Mouse (Mus musculus) thymus, postnatal 10 days (tissue): Measurements from ENCODE around the gene Ifnar2.

ENCODE experiments used
- DNase-seq, 2 experiments: peaks; one replicate each; pipeline ENCODE4 v3.0.0; 2021; ENCODE audit warnings: low spot score in 2 of 2

Ifnar2 gene

DNA sequence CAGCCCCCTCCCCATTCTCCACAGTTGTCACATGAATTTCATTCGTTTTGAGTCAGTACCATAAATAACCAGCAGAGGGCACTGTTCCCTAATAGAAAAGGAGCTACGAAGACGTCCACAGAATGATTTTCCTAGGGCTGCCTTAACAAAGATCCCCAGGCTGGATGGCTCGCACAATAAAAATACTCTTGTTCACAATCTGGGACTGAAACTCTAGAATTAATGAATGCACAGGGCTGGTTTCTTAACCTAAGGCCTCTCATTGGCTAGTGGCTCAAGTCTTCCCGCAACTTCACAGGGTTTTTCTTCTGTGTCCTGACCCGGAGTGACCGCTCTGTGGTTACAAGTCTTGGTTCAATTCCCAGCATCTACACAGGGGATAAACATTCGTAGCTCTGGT, 14.0 kb upstream of the Ifnar2 start:
- peak; percentile 29 to 85 for DNase-seq

DNA sequence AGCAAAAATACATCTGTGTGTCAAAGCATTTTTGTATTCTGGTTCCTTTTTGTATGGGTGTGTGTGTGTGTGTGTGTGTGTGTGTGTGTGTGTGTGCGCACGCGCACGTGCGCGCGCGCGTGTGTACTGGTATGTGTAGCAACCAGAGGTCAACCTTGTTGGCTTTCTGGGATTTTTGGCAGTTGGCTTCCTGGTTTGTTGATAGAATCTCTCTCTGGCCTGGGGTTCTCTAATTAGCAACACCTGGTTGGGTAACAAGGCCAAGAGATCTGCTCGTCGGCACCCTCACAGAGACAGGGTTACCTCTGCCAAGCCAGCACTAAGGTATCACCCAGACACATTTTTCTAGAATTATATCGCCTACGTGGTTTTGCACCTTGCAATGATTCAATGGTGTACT, 13.1 kb upstream of the Ifnar2 start:
- no peak for DNase-seq

DNA sequence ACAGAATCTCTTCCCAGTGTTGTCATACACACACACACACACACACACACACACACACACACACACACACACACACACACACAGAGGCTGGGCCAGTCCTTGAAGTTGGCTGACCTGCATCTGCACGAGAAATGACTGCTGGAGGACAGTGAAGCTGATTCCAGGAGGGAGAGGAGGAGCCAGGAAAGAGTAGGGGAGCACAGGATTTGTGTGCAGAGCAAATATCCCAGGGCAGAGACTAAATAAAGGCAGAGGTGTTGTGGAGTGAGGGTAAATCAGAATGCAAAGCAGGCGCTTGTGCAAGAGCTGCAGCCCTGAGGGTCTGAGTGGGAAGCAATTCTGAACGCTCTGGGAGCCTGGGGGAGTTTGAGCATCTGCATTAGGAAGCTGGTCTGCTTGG, 12.4 kb upstream of the Ifnar2 start:
- DNase-seq = no peak

DNA sequence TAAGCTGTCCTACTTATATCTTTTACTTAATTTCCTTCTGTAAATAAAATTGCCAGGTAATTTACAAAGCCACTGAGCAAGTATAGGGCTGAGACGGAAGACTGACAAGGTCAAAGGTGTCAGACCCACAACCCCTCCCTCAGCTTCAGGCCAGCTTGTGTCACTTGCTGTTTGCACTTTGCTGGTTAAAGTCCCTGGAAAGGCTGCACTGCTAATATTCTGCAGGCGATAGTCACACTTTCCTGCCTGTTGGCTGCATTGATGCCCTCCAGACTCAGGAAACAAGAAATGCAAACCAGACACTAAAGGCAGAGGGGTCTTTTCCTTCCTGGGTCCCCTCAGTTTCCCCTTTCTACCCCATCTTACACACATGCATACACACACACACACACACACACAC, 10.6 kb upstream of the Ifnar2 start:
- no peak for DNase-seq

DNA sequence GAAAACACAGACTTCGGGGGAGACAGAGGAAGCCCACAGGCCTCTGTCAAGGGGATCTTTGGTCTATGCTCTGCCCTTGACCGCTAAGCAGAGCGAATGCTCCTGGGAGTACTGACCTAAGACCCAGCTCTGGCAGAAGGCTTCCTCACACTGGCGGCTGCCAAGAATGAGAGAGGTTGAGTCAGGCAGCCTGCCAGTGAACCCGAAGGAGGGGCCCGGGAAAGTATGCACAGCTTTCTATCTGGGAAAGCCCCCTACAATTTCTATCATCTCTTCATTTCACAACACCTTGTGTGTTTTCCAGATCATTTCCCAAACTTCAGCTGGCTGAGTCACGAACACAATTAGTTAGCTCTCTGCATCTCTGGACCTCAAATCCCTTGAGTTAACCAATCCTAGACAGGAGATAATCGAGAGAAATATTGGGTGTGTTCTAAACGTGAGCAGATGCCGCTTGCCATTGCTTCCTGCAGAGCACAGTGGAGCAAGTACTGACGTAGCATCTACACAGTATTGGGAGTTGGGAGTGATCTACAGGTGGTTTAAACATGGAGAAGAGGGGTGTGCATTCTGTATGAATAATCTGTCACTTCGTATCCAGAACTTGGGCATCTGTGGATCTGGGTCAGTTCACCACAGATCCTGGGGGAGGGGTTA, 9.8 kb upstream of the Ifnar2 start:
- DNase-seq = no peak

DNA sequence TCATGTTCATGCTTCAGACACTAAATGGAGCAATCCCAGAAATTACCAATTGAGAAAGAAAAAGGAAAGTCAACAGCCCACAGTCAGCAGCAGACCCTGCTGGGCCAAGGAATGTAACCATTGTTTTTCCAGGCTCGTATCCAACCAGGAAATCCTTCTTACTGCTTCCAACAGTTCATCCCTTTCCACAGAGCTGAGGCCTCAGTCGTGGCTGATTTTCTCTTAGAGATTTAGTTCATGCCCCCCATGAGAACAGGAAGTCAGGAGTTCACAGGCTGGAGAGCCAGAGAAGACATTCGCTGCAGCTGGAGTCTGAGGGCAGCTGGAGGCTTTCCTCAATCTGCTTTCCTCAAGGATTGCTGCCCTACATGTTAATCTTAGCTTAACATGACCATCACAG, 9.1 kb upstream of the Ifnar2 start:
- no peak for DNase-seq

DNA sequence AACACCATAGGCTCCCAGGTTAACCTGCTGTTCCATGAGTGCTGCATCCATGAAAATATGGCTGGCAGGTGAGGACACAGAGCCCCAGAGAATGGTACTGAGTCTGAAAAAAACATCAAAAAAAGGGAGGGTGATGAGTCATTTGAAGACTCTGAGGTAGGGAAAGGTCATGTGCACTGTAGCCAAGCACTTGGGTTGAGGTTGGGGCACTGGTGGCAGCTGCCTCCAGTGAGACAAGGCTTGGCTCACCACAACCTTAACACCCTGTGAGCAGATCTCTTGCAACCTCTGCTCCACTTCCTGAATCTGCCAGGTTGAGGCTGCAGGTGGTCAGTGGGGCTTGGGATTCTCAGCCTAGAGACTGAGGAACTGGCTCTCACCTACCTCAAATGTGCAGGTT, 6.0 kb upstream of the Ifnar2 start:
- peak; percentile 50 to 57 for DNase-seq

DNA sequence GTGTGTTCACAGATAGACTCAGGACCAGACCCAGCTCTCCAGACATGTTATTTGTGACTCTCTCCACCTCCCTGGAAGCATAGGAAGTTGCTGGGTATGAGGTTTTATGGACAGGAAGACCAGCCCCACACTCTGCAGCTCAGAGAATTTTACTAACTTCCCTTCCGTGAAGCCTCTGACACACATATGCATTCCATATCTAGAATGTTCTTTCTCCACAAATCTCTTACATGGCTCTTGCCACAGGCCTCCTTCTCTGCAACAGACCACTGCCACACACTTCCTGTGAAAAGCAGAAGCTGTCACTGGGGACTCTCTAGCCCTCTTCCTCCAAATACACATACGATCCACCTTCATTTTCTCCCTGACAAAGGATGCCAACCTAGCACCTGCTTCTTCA, 5.5 kb upstream of the Ifnar2 start:
- DNase-seq = no peak

DNA sequence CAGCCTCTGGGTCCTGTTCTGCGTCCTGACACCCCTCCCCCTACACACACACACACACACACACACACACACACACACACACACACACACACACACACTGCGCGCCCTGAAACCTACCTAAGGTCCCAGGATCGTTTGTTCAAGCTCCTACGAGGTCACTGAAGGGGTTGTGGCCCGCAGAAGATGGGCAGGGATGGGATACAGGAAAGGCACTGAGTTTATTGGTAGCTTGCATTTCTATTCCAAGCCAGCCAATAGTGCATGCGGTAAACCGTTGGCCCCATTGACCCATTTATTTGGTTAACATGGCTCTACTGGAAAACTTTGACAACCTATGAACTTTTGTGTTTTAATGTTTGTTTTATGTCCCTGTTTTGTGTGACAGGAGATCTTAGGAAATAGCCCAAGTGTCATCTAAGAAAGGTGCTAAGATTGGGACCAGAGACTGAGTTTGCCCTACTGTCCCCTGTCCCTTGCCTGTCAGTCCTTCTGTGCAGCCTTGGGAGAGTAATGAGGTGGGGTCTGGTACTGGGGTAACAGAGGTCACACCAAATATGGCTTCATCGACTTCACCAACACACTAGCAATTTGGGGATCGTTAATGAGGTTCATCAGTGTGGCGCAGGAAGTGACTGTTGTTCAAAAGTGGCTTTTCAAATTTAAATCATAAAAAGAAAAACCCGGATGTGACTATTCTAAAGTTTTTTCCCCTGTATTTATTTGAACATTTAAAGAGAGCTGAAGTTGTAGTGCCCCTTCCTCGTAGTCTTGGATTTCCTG, 1.1 kb downstream of the Ifnar2 start:
- DNase-seq = no peak

DNA sequence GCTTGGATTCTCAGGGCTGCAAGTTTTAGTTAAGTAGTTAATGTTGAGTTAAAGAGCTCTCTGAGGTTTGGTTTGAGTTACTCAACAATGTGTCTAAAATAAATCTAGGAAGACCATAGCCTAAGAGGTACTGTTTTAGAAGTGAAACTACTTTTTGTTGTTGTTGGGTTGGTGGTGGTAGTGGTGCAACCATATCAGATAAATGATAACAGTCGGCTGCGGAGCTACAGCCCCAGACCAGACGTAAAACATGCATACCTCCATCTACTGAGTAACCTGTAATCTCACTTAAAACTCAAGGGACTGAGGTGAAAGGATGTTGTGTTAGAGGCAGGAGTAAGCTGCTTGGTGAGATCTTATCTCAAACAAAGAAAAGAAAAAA, 1.7 kb downstream of the Ifnar2 start:
- no peak for DNase-seq

DNA sequence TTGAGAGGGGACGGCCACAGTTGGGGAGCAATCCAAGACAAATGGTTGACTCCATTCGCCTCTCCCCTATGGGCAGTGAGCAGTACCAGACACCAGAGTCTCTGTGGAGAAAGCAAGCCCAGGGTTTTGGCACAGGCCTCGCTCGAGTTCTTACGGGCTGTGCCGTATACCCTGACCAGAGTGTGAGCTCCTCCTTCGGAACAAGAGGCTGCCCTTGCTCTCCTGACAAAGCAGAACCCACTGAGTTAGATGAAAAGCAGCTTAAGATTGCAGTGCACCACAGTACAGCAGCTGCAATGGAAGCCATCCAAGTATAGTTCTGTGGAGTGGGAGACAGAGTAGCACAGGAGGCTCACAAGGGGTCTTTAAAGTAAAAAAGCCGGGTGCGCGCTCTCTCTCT, 4.1 kb downstream of the Ifnar2 start:
- DNase-seq = no peak

DNA sequence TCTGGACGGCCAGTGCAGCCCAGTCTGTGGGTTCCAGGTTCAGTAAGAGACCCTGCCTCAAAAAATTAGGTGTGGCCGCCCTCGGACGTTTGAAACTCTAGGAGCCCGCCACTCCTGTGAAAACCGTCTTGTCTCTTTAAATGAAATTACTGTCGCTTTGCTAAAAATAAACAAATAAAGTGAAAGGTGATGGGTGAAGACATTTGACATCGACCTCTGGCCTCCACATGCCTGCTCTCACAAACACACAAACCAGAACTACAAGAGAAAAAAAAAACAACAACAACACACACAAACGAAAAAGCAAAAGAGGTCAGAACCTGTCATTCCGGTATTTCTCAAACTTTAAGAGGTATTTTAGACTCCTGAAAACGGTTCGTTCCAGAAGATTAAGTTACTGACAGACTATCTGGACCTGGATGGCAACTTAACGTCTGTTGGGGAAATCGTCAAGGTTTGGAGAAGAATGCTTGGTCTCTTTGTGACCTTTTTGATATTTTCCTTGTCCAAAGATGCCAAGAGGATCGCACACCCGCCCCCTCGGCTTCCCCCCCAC, 5.9 kb downstream of the Ifnar2 start:
- DNase-seq = no peak

DNA sequence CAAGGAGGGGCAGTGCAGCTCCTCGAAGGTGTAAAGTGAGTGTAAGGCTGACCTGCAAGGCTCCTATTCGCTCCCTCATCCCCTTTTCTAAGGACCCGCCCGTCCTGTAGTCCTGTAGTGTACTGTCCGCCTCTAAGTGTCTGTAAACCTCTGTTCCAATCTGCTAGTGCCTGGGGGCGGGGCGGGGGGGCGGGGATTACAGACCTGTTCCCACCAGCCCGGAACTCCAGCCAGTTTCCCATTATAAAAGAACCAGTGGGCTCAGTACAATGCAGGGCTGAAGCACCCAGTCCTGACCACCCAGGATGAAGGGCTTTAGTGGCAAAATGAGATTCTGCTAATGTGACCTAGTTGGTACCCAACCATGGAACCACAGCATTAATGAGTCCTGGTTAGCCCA, 6.4 kb downstream of the Ifnar2 start:
- no peak for DNase-seq

DNA sequence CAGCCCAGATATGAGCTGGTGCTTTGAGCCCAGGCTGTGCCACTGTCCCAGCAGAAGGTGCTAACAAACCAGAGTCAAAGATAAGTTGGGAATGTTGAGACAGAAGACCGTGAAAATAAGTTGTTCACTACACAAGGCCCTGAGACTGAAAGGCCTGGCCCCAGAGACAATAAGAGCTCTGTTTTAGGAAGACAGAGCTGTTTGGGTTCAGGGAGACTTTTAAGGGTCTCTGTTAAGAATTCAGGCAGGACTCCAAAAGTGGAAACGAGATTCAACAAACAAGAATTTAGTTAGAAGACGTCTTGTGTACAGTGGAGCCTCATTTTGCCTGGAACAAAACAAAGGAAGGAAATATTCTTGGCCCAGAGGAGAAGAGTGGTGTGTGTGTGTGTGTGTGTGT, 6.8 kb downstream of the Ifnar2 start:
- no peak for DNase-seq

DNA sequence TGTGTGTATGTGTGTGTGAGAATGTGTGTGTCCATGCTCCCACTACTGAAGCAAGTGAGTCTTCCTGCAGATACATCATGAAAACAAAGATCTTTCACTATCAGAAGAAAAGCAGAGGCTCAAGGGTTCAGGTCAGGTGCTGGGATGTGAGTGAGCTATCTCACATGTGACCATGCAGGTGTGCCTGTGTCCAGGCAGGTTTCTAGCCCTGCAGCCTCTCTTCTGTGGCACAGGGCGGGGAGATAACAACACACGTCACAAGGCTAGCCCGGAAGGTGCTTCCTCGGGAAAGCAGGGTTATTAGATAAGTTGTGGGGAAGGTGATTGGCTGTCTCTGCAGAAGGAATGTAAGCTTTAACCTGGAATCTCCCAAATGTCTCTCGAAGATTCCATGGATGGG, 7.6 kb downstream of the Ifnar2 start:
- no peak for DNase-seq

DNA sequence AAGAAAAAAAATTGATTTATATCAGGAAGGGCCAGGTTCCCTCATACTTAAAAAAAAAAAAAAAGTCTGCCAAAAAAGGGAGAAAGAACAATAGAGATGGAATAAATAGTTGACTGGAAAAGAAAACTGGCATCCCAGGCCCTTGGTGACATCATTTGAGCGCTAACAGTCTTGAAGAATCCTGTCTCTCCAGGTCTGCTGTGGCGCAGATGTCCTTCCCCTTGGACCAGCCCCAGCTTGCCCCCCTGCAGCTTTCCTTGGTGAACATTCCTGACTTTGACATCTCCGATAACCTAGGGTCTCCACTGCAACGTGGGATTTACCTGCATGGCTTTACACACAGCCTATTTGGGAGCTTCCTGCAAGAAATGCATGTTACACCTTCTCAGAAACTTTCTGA, 9.0 kb downstream of the Ifnar2 start:
- DNase-seq = no peak

DNA sequence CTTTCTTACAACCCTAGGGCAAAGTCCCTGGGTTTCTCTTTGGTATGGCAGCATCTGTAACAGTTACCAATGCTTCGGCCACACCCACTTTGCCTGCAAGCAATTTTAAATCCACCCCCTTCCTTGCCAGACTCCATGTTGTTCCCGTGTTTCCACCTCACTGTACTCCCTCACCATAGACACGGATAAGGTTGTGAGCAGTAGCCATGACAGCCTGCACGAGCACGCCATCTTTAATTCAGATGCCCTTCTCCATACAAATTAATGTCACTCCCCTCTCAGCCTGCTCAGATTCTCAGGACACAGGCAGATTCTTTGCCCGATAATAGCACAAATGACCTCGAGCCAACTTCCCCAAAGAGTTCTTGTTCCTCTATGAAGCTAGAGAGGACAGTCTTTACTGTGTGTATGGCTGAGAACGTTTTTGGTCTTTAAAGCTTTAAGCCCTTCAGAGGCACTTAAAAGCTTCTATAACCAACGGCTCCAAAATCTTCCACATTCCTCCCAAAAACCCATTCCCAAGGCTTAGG, 9.7 kb downstream of the Ifnar2 start:
- DNase-seq = no peak

DNA sequence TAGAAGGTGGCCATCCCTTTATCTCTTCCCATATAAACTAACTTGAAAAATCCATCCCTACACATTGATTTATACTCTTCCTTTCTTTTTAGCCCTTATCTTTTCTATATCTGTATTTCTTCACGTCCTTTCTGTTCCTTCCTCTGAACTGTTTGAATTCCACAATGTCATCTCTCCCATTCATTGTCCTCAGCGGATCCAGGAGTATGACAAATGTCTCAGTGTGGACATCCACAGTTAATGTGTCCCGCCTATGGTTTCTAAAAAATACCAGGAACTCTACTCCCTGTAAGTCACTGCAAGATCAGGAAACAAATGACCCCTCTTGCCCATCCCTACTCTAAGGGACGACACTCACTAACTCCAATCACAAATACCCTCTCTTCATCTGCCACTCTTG, 11.6 kb downstream of the Ifnar2 start:
- no peak for DNase-seq

DNA sequence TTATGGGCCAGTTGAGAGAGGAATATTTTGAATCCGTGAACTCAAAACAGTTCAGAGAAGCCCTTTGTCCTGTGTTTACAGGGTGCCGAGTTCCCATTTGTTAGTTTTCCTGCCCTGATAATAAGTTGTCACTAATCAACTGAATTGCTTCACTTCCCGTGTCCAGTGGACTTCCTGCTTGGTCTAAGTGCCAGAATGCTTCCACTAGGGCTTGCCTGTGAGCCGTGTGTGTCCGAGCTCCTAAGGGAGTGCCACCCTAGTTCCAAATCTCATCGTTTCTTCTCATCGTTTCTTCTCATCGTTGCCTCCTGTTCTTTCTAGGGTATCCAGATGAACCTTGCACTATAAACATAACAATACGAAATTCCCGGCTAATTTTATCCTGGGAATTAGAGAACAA, 13.0 kb downstream of the Ifnar2 start:
- no peak for DNase-seq

DNA sequence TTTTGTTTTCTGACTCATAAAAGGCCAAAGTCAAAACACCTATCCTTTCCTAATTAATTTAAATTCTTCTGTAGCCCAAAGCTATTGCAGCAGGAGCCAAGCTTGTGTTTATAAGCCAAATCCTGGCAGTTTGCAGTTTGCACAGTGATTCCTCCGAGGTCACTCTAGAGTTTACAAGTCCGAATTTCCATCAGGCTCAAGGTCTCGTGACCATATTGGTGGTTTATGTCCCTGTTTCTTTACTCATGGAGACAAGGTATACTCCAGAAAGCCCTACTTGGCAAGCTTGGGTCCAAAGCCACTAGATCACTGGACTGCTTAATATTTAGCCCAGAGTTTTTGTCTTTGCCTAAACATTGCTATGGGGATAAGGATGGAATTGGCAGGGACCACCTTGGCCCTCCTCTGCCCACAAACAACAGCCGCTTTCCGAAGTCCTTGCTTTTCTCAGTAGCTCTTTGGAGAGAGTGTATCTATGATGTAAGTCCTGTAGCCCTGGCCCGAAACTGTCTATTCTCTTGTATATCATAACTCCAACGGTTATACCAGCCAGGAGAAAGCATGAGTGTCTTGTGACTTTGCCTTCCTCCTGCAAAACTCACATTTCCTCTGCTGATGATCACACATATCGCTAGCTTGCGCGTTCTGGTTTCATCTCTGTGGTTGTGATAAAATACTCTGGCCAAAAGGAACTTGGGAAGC, 14.0 kb downstream of the Ifnar2 start:
- DNase-seq = no peak

DNA sequence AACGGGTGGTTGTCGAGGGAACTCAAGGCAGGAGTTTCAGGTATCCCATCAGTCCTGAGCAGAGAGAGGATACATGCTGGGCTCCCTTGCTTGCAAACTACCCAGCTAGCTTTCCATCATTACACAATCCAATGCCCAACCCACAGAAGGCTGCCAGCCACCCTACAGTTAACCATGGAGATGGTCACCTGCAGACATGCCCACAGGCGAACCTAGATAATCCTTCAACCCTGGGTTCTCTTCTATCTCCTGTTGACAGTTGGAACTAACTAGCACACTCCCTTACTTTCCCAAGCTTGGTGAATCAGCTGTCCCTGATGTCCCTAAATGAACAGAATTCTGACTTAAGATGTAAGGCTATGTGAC, 14.5 kb downstream of the Ifnar2 start:
- no peak for DNase-seq

DNA sequence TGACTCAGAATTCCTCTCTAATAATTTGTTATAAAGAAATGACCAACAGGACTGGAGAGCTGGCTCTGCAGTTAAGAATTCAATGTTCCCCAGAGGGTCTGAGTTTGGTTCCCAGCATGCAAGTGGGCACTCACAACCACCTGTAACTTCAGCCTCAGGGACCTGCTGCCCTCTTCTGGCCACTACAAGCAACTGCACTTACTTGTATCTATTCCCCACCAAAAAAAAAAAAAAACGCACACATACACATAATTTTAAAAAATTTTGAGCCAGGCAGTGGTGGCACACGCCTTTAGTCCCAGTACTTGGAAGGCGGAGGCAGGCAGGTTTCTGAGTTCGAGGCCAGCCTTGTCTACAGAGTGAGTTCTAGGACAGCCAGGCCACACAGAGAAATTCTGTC, 17.5 kb downstream of the Ifnar2 start:
- no peak for DNase-seq

DNA sequence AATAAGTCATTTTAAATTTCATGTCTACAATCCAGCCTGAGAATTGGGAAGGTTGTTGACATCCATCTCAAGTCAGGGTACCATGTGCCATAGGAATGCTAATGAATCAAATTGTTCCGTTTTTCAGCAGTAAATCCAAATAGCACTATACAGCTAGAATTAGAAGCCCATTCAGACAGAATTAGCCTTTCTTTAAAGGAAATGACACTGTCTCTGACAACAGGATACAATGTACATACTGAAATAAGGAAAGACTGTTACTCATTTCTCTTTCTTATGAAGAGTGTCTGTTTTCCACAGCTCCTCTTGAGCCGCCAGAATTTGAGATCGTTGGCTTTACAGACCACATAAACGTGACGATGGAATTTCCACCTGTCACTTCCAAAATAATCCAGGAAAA, 18.8 kb downstream of the Ifnar2 start, which contains the start of gene Gm21970:
Gm21970 (plus strand) TSS at position 301 of the 400 bp plus-strand sequence.
- DNase-seq = no peak
